Mouse (Mus musculus) myocyte (in vitro differentiated cells): ENCODE results near the gene Gm28053.

Experiments used
- MAX ChIP-seq: IDR thresholded peaks from one replicate; pipeline ENCODE4 v1.6.1; 2011; ENCODE audit warnings: low read depth, mild to moderate bottlenecking, control low read depth
- MYOD1 ChIP-seq, 3 experiments: IDR thresholded peaks; one replicate each; pipeline ENCODE4 v1.6.1; 2011; ENCODE audit warnings: control low read depth in 2 of 3, low read depth in 2 of 3, mild to moderate bottlenecking in 2 of 3, moderate library complexity in 1 of 3; ENCODE audit not compliant: insufficient read length in 2 of 3, control insufficient read depth in 1 of 3
- MYOG ChIP-seq, 3 experiments: IDR thresholded peaks; one replicate each; pipeline ENCODE4 v1.6.1; 2011; ENCODE audit warnings: control low read depth in 2 of 3, low read depth in 2 of 3, mild to moderate bottlenecking in 2 of 3; ENCODE audit not compliant: insufficient read length in 2 of 3, control insufficient read depth in 1 of 3, insufficient read depth in 1 of 3
- POLR2A ChIP-seq: IDR thresholded peaks from one replicate; pipeline ENCODE4 v1.6.1; 2011; ENCODE audit warnings: low read depth, mild to moderate bottlenecking, control low read depth, moderate library complexity; ENCODE audit not compliant: insufficient read length
- POLR2AphosphoS2 ChIP-seq: IDR thresholded peaks from one replicate; pipeline ENCODE4 v1.6.1; 2011; ENCODE audit warnings: low read depth, control low read depth; ENCODE audit not compliant: insufficient read length
- TCF3 ChIP-seq: IDR thresholded peaks from one replicate; pipeline ENCODE4 v1.6.1; 2011; ENCODE audit warnings: low read depth, control low read depth; ENCODE audit not compliant: insufficient read length
- USF1 ChIP-seq: IDR thresholded peaks from one replicate; pipeline ENCODE4 v1.6.1; 2011; ENCODE audit warnings: low read depth, mild to moderate bottlenecking, control low read depth, moderate library complexity

DNA sequence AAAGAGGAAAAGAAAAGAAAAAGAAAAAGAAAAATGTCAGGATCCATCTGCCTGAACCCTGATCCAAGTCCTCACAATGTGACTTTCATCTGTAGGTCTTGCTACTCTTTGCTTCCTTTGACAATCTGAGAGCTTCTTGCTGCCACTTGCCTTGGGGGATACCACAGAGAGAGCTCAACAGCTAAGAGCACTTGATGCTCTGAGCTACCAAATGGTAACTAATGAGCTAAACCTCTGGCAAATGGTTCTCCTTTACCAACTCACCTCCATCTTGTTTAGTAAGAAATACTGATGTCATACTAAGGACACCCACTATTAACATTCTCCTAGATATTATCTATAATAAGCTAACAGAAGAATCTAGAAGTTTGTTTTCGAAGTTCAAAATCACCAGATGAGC lies 15.3 kb downstream of the Gm28053 start:
- TF ChIP-seq POLR2A = no peak
- TF ChIP-seq MAX = no peak
- TF ChIP-seq USF1 = no peak
- TF ChIP-seq POLR2AphosphoS2 = no peak
- no peak for TF ChIP-seq MYOD1 (IDR thresholded peaks at IDR 0.05; ENCODE audit: control insufficient read depth in 1 of 3, insufficient read length in 2 of 3, low read depth in 2 of 3)
- no peak for TF ChIP-seq TCF3
- no peak for TF ChIP-seq MYOG (IDR thresholded peaks at IDR 0.05; ENCODE audit: control insufficient read depth in 1 of 3, insufficient read depth in 1 of 3, insufficient read length in 2 of 3, low read depth in 2 of 3)
